Mouse (Mus musculus) limb, embryonic 11.5 days (tissue): ENCODE results near the gene Gfod1. TPM values are rescaled to one million over a fixed set of nuclear protein-coding genes. Genes with fewer than 3 reads are reported as not detected.

Experiments
- ATAC-seq: fragments of 200-750 bp; cut with Nextera tagmentation; 2 replicates; pipeline ENCODE4 v1.8.0; 2017; ENCODE audit warnings: low read depth; ENCODE audit not compliant: insufficient number of reproducible peaks, low FRiP score, low TSS enrichment
- DNase-seq: peaks from one replicate; pipeline ENCODE4 v3.0.0-alpha.2; 2015; ENCODE audit warnings: low spot score
- H3K27ac ChIP-seq: fragments of 300-500 bp; sonication (generic); replicated peaks from 2 replicates; pipeline ENCODE4 v1.5.1; 2014; ENCODE audit warnings: low read depth, mild to moderate bottlenecking, low read length
- H3K27me3 ChIP-seq: fragments of 300-500 bp; sonication (generic); 2 replicates; pipeline ENCODE4 v1.6.1; 2014; ENCODE audit warnings: mild to moderate bottlenecking, low read length, mixed read lengths; ENCODE audit not compliant: control insufficient read depth, insufficient read depth
- H3K36me3 ChIP-seq: fragments of 300-500 bp; sonication (generic); 2 replicates; pipeline ENCODE4 v1.6.1; 2014; ENCODE audit warnings: mild to moderate bottlenecking, low read length, moderate library complexity, mixed read lengths; ENCODE audit not compliant: control insufficient read depth, insufficient read depth
- H3K4me1 ChIP-seq: fragments of 300-500 bp; sonication (generic); 2 replicates; pipeline ENCODE4 v1.6.1; 2014; ENCODE audit warnings: low read length, mixed read lengths; ENCODE audit not compliant: control insufficient read depth, insufficient read depth
- H3K4me2 ChIP-seq: fragments of 300-500 bp; sonication (generic); 2 replicates; pipeline ENCODE4 v1.6.1; 2014; ENCODE audit warnings: low read depth, mild to moderate bottlenecking, moderate library complexity; ENCODE audit not compliant: severe bottlenecking
- H3K4me3 ChIP-seq: fragments of 300-500 bp; sonication (generic); 2 replicates; pipeline ENCODE4 v1.5.1; 2014; ENCODE audit warnings: low read depth, low read length
- H3K9ac ChIP-seq: fragments of 300-500 bp; sonication (generic); 2 replicates; pipeline ENCODE4 v1.6.1; 2014; ENCODE audit warnings: mild to moderate bottlenecking, low read length
- H3K9me3 ChIP-seq: fragments of 300-500 bp; sonication (generic); 2 replicates; pipeline ENCODE4 v1.6.1; 2016; ENCODE audit warnings: low read length; ENCODE audit not compliant: control insufficient read depth
- WGBS: fragments of 180-500 bp; shearing (Covaris S2); extraction: QIAGEN DNeasy Blood & Tissue Kit; methylation state at CpG from one replicate; pipeline ENCODE4 v1.1.7; 2014; 5-methylcytosine and 5-hydroxymethylcytosine counted together
- polyA plus RNA-seq: library from polyadenylated mRNA; unstranded; fragments of >200 nt; fragmentation: Nextera tagmentation; extraction: Ambion mirVana; gene quantifications from 2 replicates; pipeline ENCODE4 v1.2.1, GENCODE M21; 2014

Gfod1 gene
- polyA plus RNA-seq, 1 experiment from 2014 or later = 0.31 TPM

DNA sequence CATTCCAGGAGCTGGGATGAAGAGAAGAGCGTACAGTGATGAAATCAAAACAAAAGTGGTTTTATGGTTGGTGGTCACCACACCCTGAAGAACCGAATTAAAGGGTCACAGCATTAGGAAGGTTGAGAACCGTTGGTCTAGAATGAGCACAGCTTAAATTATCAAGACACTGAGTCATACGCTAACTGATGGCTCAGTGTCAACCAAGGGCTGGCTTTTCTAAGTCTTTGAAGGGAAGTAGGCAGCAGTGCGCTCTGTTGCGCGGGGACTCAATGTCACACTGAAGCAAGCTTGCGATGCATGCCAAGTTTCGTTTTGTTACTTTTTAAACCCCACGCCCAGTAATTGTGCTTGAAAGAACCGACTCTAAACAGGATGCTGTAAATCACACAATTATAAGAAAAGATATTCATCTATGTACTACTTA, 64.2 kb downstream of the Gfod1 start:
- Histone ChIP-seq H3K27me3 (no peaks in the 10 kb centered on the region), H3K27ac (no peak overlapping the region), H3K9me3 (no peaks in the 10 kb centered on the region), H3K4me3 (no peak overlapping the region), H3K36me3 (no peaks in the 10 kb centered on the region), H3K4me1 (0 out of 2 replicates have a peak, but pooled peaks cover 2% of the 10 kb centered on the region), H3K4me2 (no peak overlapping the region), H3K9ac (no peak overlapping the region)
- DNase-seq = no peak
- ATAC-seq = no peak
- 88% methylated on average over 11 of the region's 11 CpGs for WGBS

DNA sequence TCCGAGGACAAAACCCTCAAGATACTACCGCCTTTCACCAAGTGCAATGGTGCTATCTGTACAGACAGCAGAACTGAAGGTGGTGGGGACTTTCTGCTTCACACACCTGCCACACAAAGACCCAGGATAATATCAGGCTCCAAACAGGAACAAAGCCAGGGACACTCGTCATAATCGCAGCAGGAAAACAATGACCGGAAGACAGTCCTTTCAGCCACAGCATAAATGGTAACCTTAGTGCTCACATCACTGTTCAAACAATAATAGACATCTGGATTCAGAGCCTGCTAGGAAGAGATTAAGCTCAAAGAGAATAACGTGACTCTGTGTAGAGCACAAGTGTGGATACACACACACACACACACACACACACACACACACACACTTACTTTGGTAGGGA, 67.3 kb downstream of the Gfod1 start:
- H3K4me3 ChIP-seq = no peak overlapping the region
- ATAC-seq = no peak
- H3K9ac ChIP-seq = no peak overlapping the region
- no peak overlapping the region for H3K27ac ChIP-seq
- H3K36me3 ChIP-seq = no peaks in the 10 kb centered on the region
- peaks cover 5% of the 10 kb centered on the region; the same call in 1 of the 2 replicates for H3K4me1 ChIP-seq
- no peak for DNase-seq
- no peak overlapping the region for H3K4me2 ChIP-seq
- 84% methylated on average over 6 of the region's 6 CpGs for WGBS
- H3K27me3 ChIP-seq = no peaks in the 10 kb centered on the region
- H3K9me3 ChIP-seq = no peaks in the 10 kb centered on the region

- no peaks in the 10 kb centered on the region for H3K36me3 ChIP-seq
- H3K4me3 ChIP-seq = no peak overlapping the region
- DNase-seq (no peak), ATAC-seq (no peak)
- H3K9me3 ChIP-seq = no peaks in the 10 kb centered on the region
- H3K4me1 ChIP-seq = peaks cover 5% of the 10 kb centered on the region; the same call in 1 of the 2 replicates
- no peaks in the 10 kb centered on the region for H3K27me3 ChIP-seq
- no peak overlapping the region for H3K4me2 ChIP-seq
- 76% methylated on average over 4 of the region's 4 CpGs for WGBS
- no peak overlapping the region for H3K9ac ChIP-seq
- no peak overlapping the region for H3K27ac ChIP-seq
Measured at GRCm38 (mm10) chr13:43235982-43236381, 68.0 kb downstream of the Gfod1 start.

DNA sequence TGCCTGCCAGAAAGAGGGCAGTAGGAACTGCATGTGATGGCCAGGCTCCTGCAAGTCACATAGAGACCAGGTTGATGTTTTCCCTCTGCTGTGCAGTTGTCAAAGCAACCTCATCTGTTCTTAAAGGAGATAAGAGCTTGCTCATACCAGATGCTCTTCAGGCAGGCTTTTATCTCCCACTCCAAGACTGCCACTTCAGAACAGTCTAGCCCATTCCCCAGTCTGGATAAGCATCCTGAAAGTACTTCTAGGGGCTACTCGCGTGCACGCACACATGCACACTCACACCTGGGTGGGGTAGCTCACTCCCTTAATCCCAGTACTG, 68.4 kb downstream of the Gfod1 start:
- no peak overlapping the region for H3K27ac ChIP-seq
- ATAC-seq = no peak

GRCm38 (mm10) chr13:43234869-43235585, 68.9 kb downstream of the Gfod1 start:
- no peak overlapping the region for H3K4me2 ChIP-seq
- H3K27me3 ChIP-seq = no peaks in the 10 kb centered on the region
- H3K36me3 ChIP-seq = no peaks in the 10 kb centered on the region
- ATAC-seq (no peak), DNase-seq (no peak)
- H3K9ac ChIP-seq = no peak overlapping the region
- H3K4me1 ChIP-seq = peaks cover 12% of the 10 kb centered on the region
- WGBS = 60% methylated on average over 9 of the region's 9 CpGs
- no peaks in the 10 kb centered on the region for H3K9me3 ChIP-seq
- no peak overlapping the region for H3K4me3 ChIP-seq
- no peak overlapping the region for H3K27ac ChIP-seq

More for the DNA sequence above, 68.4 kb downstream of the Gfod1 start:
- 69% methylated on average over 3 of the region's 3 CpGs for WGBS
- H3K9ac ChIP-seq = no peak overlapping the region
- H3K4me2 ChIP-seq = no peak overlapping the region
- H3K9me3 ChIP-seq = no peaks in the 10 kb centered on the region
- peaks cover 8% of the 10 kb centered on the region for H3K4me1 ChIP-seq
- H3K4me3 ChIP-seq = no peak overlapping the region
- DNase-seq = no peak
- no peaks in the 10 kb centered on the region for H3K27me3 ChIP-seq
- no peaks in the 10 kb centered on the region for H3K36me3 ChIP-seq

GRCm38 (mm10) chr13:43233331-43233730, 70.6 kb downstream of the Gfod1 start:
- peaks cover 15% of the 10 kb centered on the region for H3K4me1 ChIP-seq
- H3K27ac ChIP-seq = no peak overlapping the region
- H3K4me3 ChIP-seq = no peak overlapping the region
- no peaks in the 10 kb centered on the region for H3K27me3 ChIP-seq
- no peak overlapping the region for H3K9ac ChIP-seq
- no peak for DNase-seq
- H3K9me3 ChIP-seq = no peaks in the 10 kb centered on the region
- WGBS = 72% methylated on average over 4 of the region's 4 CpGs
- ATAC-seq = no peak
- H3K36me3 ChIP-seq = no peaks in the 10 kb centered on the region
- no peak overlapping the region for H3K4me2 ChIP-seq

DNA sequence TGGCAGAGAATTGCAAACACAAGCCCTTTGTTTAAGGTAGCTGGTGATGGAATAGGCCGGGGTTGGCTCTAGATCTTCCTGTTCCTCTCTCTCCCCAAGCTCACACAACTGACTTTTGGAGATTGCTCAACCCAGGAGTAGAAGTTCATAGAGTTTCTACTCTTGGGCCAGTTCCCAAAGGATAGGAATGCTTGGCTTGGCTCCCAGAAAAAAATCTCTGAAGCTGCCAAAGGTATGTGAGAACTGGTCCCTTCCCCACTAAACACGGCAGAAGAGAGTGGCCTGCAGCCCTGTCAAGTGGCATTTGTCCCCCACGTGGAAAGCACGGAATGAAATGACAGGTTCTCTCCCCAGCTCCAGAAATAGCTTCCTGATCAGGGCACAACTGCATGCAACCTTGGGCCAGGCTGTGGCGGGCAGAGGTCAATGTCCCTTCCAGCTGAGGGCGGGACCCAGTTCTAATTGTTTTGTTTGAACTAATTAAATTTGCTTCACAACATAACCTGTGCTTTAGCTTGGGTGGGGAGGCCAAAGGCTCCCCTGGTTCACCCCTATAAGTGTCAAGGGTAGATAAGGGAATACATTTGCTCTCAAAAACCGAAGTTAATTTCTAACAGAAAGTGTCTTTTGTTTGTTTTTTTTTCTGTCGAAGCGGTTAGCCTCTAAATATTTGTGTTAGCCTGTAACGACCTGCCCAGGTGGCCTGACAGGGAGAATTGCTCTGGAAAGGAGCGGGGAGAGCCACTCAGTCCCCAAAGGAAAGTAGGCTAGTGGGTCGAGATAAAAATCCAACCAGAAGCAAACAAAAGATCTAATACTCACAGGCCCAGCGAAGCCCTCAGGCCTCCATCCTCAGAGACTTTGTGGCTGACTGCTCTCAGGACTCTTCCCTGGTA, 71.8 kb downstream of the Gfod1 start:
- Histone ChIP-seq H3K4me2 (no peak overlapping the region), H3K4me3 (no peak overlapping the region), H3K9ac (no peak overlapping the region), H3K27me3 (no peaks in the 10 kb centered on the region), H3K36me3 (no peaks in the 10 kb centered on the region), H3K9me3 (no peaks in the 10 kb centered on the region), H3K27ac (no peak overlapping the region), H3K4me1 (peaks cover 15% of the 10 kb centered on the region)
- no peak for DNase-seq
- ATAC-seq = no peak
- 29% methylated on average over 13 of the region's 13 CpGs for WGBS

- WGBS = 73% methylated on average over 4 of the region's 4 CpGs
- no peak overlapping the region for H3K27ac ChIP-seq
- DNase-seq = no peak
Measured at GRCm38 (mm10) chr13:43230842-43231241, 73.1 kb downstream of the Gfod1 start.

More at GRCm38 (mm10) chr13:43230842-43231241, 73.1 kb downstream of the Gfod1 start:
- no peaks in the 10 kb centered on the region for H3K36me3 ChIP-seq
- H3K4me3 ChIP-seq = no peak overlapping the region
- peaks cover 15% of the 10 kb centered on the region for H3K4me1 ChIP-seq
- H3K27me3 ChIP-seq = no peaks in the 10 kb centered on the region
- H3K9ac ChIP-seq = no peak overlapping the region
- no peaks in the 10 kb centered on the region for H3K9me3 ChIP-seq
- ATAC-seq = no peak
- no peak overlapping the region for H3K4me2 ChIP-seq
